Mouse (Mus musculus) embryo, embryonic 11.5 days (tissue): ENCODE measurements at regions not wholly inside any gene's neighbourhood (a gene's known extent, or its start where the extent isn't known, plus 50 kb on each side); places are given as distances from the start of the nearest gene placed in this dataset.

Experiments
- DNase-seq: peaks from one replicate; pipeline ENCODE4 v3.0.0-alpha.2; 2012; ENCODE audit warnings: low read depth, low spot score

GRCm38 (mm10) chr17:48786501-48786900 lies 145.7 kb upstream of the Lrfn2 start:
- DNase-seq, result no peak

- no peak for DNase-seq
Measured at GRCm38 (mm10) chr17:48789846-48790245, 142.3 kb upstream of the Lrfn2 start.

GRCm38 (mm10) chr17:48790526-48790925 lies 141.7 kb upstream of the Lrfn2 start:
- no peak for DNase-seq

- no peak for DNase-seq
Measured at GRCm38 (mm10) chr17:48792954-48793353, 139.2 kb upstream of the Lrfn2 start.

GRCm38 (mm10) chr17:48795773-48796172 lies 136.4 kb upstream of the Lrfn2 start:
- DNase-seq, result no peak

- DNase-seq, result no peak
Measured at GRCm38 (mm10) chr17:48798196-48798595, 134.0 kb upstream of the Lrfn2 start.

GRCm38 (mm10) chr17:48802673-48803072 lies 129.5 kb upstream of the Lrfn2 start:
- no peak for DNase-seq

GRCm38 (mm10) chr17:48807905-48808304 lies 124.3 kb upstream of the Lrfn2 start:
- no peak for DNase-seq

- no peak for DNase-seq
Measured at GRCm38 (mm10) chr17:48814753-48815504, 117.2 kb upstream of the Lrfn2 start.

- DNase-seq, result no peak
Measured at GRCm38 (mm10) chr17:48816588-48817324, 115.4 kb upstream of the Lrfn2 start.

- no peak for DNase-seq
Measured at GRCm38 (mm10) chr17:48817551-48817950, 114.6 kb upstream of the Lrfn2 start.

GRCm38 (mm10) chr17:48819703-48820102 lies 112.5 kb upstream of the Lrfn2 start:
- no peak for DNase-seq

GRCm38 (mm10) chr17:48822101-48822876 lies 109.9 kb upstream of the Lrfn2 start:
- DNase-seq, result no peak

GRCm38 (mm10) chr17:48823921-48824320 lies 108.3 kb upstream of the Lrfn2 start:
- DNase-seq, result no peak

- DNase-seq, result no peak
Measured at GRCm38 (mm10) chr17:48825212-48825913, 106.8 kb upstream of the Lrfn2 start.

GRCm38 (mm10) chr17:48838297-48838979 lies 93.7 kb upstream of the Lrfn2 start:
- DNase-seq, result no peak

- no peak for DNase-seq
Measured at GRCm38 (mm10) chr17:48847890-48848289, 84.3 kb upstream of the Lrfn2 start.

GRCm38 (mm10) chr17:48850910-48851309 lies 81.3 kb upstream of the Lrfn2 start:
- DNase-seq, result no peak

- DNase-seq, result peak; percentile 40
Measured at GRCm38 (mm10) chr17:48858891-48859290, 73.3 kb upstream of the Lrfn2 start.

GRCm38 (mm10) chr17:48870443-48870842 lies 61.7 kb upstream of the Lrfn2 start:
- no peak for DNase-seq

GRCm38 (mm10) chr17:48877505-48877904 lies 54.7 kb upstream of the Lrfn2 start:
- DNase-seq, result no peak
